Mouse (Mus musculus): ENCODE results near the gene Mrpl46.

Mrpl46 gene

GRCm38 (mm10) chr7:78782639-78783581 lies at the start of gene Mrpl46, which contains the start of gene Mrps11:
Mrpl46 (minus strand) TSS chr7:78783531.
Mrps11 (plus strand) TSS chr7:78783119.
- peak; percentile 78 to 85 for DNase-seq (ENCODE audit: low read depth in 2 of 2, low spot score in 2 of 2)

- no peak for DNase-seq (ENCODE audit: low read depth in 2 of 2, low spot score in 2 of 2)
These were observed 44.5 kb upstream of the Mrpl46 start for GRCm38 (mm10) chr7:78827749-78828362.

GRCm38 (mm10) chr7:78826682-78827385 lies 43.5 kb upstream of the Mrpl46 start:
- DNase-seq (ENCODE audit: low read depth in 2 of 2, low spot score in 2 of 2) = no peak

GRCm38 (mm10) chr7:78818336-78818735 lies 35.0 kb upstream of the Mrpl46 start:
- DNase-seq (ENCODE audit: low read depth in 2 of 2, low spot score in 2 of 2) = no peak

GRCm38 (mm10) chr7:78814766-78815165 lies 31.4 kb upstream of the Mrpl46 start:
- DNase-seq (ENCODE audit: low read depth in 2 of 2, low spot score in 2 of 2) = no peak

- DNase-seq (ENCODE audit: low read depth in 2 of 2, low spot score in 2 of 2) = no peak
These were observed 30.5 kb upstream of the Mrpl46 start for GRCm38 (mm10) chr7:78813791-78814190.

GRCm38 (mm10) chr7:78807192-78807591 lies 23.9 kb upstream of the Mrpl46 start:
- DNase-seq (ENCODE audit: low read depth in 2 of 2, low spot score in 2 of 2) = no peak

GRCm38 (mm10) chr7:78803841-78804240 lies 20.5 kb upstream of the Mrpl46 start:
- DNase-seq (ENCODE audit: low read depth in 2 of 2, low spot score in 2 of 2) = no peak

- DNase-seq (ENCODE audit: low read depth in 2 of 2, low spot score in 2 of 2) = no peak
These were observed 16.6 kb upstream of the Mrpl46 start for GRCm38 (mm10) chr7:78799730-78800496.

- DNase-seq (ENCODE audit: low read depth in 2 of 2, low spot score in 2 of 2) = no peak
These were observed 14.6 kb upstream of the Mrpl46 start for GRCm38 (mm10) chr7:78797843-78798455.

- no peak for DNase-seq (ENCODE audit: low read depth in 2 of 2, low spot score in 2 of 2)
These were observed 13.3 kb upstream of the Mrpl46 start for GRCm38 (mm10) chr7:78796624-78797023.

GRCm38 (mm10) chr7:78794571-78795092 lies 11.3 kb upstream of the Mrpl46 start:
- DNase-seq (ENCODE audit: low read depth in 2 of 2, low spot score in 2 of 2) = no peak

- no peak for DNase-seq (ENCODE audit: low read depth in 2 of 2, low spot score in 2 of 2)
These were observed 10.7 kb upstream of the Mrpl46 start for GRCm38 (mm10) chr7:78793895-78794570.

GRCm38 (mm10) chr7:78791359-78792222 lies 8.3 kb upstream of the Mrpl46 start:
- DNase-seq (ENCODE audit: low read depth in 2 of 2, low spot score in 2 of 2) = peak; percentile 30 to 49

GRCm38 (mm10) chr7:78787793-78788380 lies 4.6 kb upstream of the Mrpl46 start:
- no peak for DNase-seq (ENCODE audit: low read depth in 2 of 2, low spot score in 2 of 2)

- no peak for DNase-seq (ENCODE audit: low read depth in 2 of 2, low spot score in 2 of 2)
These were observed 2.6 kb upstream of the Mrpl46 start for GRCm38 (mm10) chr7:78785906-78786305.

- no peak for DNase-seq (ENCODE audit: low read depth in 2 of 2, low spot score in 2 of 2)
These were observed 4.6 kb downstream of the Mrpl46 start for GRCm38 (mm10) chr7:78778741-78779140.

- no peak for DNase-seq (ENCODE audit: low read depth in 2 of 2, low spot score in 2 of 2)
These were observed 12.4 kb downstream of the Mrpl46 start for GRCm38 (mm10) chr7:78770936-78771335.

All from CD8-positive naive resting alpha-beta T cell, adult 2 months (primary cell).